Mouse (Mus musculus) liver, postnatal 0 days (tissue): ENCODE results near the gene Gosr2. TPM values are rescaled to one million over a fixed set of nuclear protein-coding genes. Genes with fewer than 3 reads are reported as not detected.
A peak's percentile ranks its signal among the peaks of the same experiment; 100 is the strongest.

Source experiments
- ATAC-seq: fragments of 200-750 bp; cut with Nextera tagmentation; 2 replicates; pipeline ENCODE4 v1.8.0; 2017; ENCODE audit warnings: mild to moderate bottlenecking, moderate library complexity
- DNase-seq: peaks from one replicate; pipeline ENCODE4 v3.0.0-alpha.2; 2016
- H3K27ac ChIP-seq: fragments of 300-500 bp; sonication (generic); 2 replicates; pipeline ENCODE4 v1.5.1; 2014; ENCODE audit warnings: antibody characterized with exemption, moderate library complexity, mild to moderate bottlenecking, low read depth
- H3K27me3 ChIP-seq: fragments of 300-500 bp; sonication (generic); 2 replicates; pipeline ENCODE4 v1.6.1; 2014; ENCODE audit warnings: low read length, control low read depth, mixed read lengths; ENCODE audit not compliant: insufficient read depth
- H3K36me3 ChIP-seq: fragments of 300-500 bp; sonication (generic); replicated peaks from 2 replicates; pipeline ENCODE4 v1.6.1; 2014; ENCODE audit warnings: mild to moderate bottlenecking, control low read depth, low read length, moderate library complexity, mixed read lengths; ENCODE audit not compliant: insufficient read depth
- H3K4me1 ChIP-seq: fragments of 300-500 bp; sonication (generic); 2 replicates; pipeline ENCODE4 v1.6.1; 2014; ENCODE audit warnings: antibody characterized with exemption, mild to moderate bottlenecking, control low read depth; ENCODE audit not compliant: insufficient read depth
- H3K4me2 ChIP-seq: fragments of 300-500 bp; sonication (generic); 2 replicates; pipeline ENCODE4 v1.6.1; 2014; ENCODE audit warnings: low read depth, mild to moderate bottlenecking, low read length, moderate library complexity, mixed read lengths
- H3K4me3 ChIP-seq: fragments of 300-500 bp; sonication (generic); 2 replicates; pipeline ENCODE4 v1.5.1; 2014; ENCODE audit warnings: low read depth, low read length
- H3K9ac ChIP-seq: fragments of 300-500 bp; sonication (generic); replicated peaks from 2 replicates; pipeline ENCODE4 v1.6.1; 2014; ENCODE audit warnings: mild to moderate bottlenecking, moderate library complexity
- H3K9me3 ChIP-seq: fragments of 300-500 bp; sonication (generic); 2 replicates; pipeline ENCODE4 v1.6.1; 2016; ENCODE audit warnings: mild to moderate bottlenecking, control low read depth, low read length, mixed read lengths
- CTCF ChIP-seq: sonication (generic); IDR thresholded peaks from 2 replicates; pipeline ENCODE4 v1.5.1; 2016; ENCODE audit warnings: antibody characterized with exemption, low read depth
- EP300 ChIP-seq: IDR thresholded peaks from 2 replicates; pipeline ENCODE4 v1.6.1; 2016; ENCODE audit warnings: antibody characterized with exemption, low read depth, mild to moderate bottlenecking
- WGBS: fragments of 180-500 bp; shearing (Covaris S2); extraction: QIAGEN DNeasy Blood & Tissue Kit; methylation state at CpG from one replicate; pipeline ENCODE4 v1.1.7; 2014; ENCODE audit not compliant: insufficient replicate concordance; 5-methylcytosine and 5-hydroxymethylcytosine counted together
- polyA plus RNA-seq: library from polyadenylated mRNA; unstranded; fragments of >200 nt; fragmentation: Nextera tagmentation; extraction: Ambion mirVana; gene quantifications from 2 replicates; pipeline ENCODE4 v1.2.1, GENCODE M21; 2015

The Gosr2 gene
- polyA plus RNA-seq, 1 experiment from 2014 or later = 43.1 TPM

- Histone ChIP-seq H3K27ac (no peak overlapping the region), H3K9ac (no peak overlapping the region), H3K4me2 (no peak overlapping the region), H3K4me1 (no peaks in the 10 kb centered on the region), H3K27me3 (no peaks in the 10 kb centered on the region), H3K4me3 (no peak overlapping the region), H3K9me3 (no peaks in the 10 kb centered on the region), H3K36me3 (no peaks in the 10 kb centered on the region)
- ATAC-seq (no peak), DNase-seq (no peak)
- no peak for TF ChIP-seq EP300
- WGBS = 69% methylated on average over 9 of the region's 9 CpGs
Measured at GRCm38 (mm10) chr11:103731594-103731993, 33.9 kb upstream of the Gosr2 start.

DNA sequence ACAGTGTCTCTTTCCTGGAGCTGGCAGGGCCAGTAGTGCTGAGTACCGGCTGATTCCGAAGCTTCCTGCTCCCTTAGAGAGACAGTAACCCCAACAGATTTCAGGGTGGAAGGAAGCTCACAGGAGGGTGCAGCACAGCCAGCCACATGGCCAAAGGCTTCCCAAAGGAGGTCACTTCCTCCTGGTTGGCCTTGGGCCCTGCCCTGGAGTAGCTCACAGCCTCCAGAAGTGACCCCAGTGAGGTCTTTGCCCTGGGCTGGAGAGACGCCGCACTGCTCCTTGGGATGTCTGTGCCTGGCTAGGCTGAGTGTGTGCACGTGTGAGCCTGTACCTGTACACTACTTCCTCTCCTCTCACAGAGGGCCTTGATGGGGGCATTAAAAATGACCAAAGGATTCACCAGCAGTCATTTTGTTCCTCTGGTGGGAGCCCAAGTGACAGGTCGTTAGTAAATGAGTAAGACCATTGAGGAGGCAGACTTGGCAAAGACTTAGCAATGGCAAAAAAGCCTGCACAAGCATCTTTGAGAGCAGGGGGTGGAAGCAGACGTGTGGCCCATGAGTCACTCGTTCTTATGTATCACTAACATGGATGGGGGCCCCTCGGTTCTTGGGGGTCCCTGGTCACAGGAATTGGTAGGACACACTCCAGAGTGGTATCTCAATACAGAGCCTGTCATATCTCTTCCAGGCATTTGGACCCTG is 31.7 kb upstream of the Gosr2 start:
- no peak for DNase-seq
- TF ChIP-seq EP300 (no peak), CTCF (no peak)
- H3K4me3 ChIP-seq = no peak overlapping the region
- H3K36me3 ChIP-seq = no peaks in the 10 kb centered on the region
- no peaks in the 10 kb centered on the region for H3K9me3 ChIP-seq
- no peak overlapping the region for H3K9ac ChIP-seq
- no peak overlapping the region for H3K27ac ChIP-seq
- no peaks in the 10 kb centered on the region for H3K4me1 ChIP-seq
- no peak overlapping the region for H3K4me2 ChIP-seq
- WGBS = 65% methylated on average over 9 of the region's 9 CpGs
- ATAC-seq = no peak
- H3K27me3 ChIP-seq = no peaks in the 10 kb centered on the region

- H3K4me3 ChIP-seq = no peak overlapping the region
- H3K27ac ChIP-seq = no peak overlapping the region
- H3K36me3 ChIP-seq = no peaks in the 10 kb centered on the region
- no peaks in the 10 kb centered on the region for H3K9me3 ChIP-seq
- no peak overlapping the region for H3K9ac ChIP-seq
- WGBS = 62% methylated on average over 11 of the region's 11 CpGs
- 0 out of 2 replicates have a peak, but pooled peaks cover 3% of the 10 kb centered on the region for H3K27me3 ChIP-seq
- H3K4me1 ChIP-seq = no peaks in the 10 kb centered on the region
- TF ChIP-seq CTCF = no peak
- TF ChIP-seq EP300 = no peak
- no peak for ATAC-seq
- no peak overlapping the region for H3K4me2 ChIP-seq
- no peak for DNase-seq
Measured at GRCm38 (mm10) chr11:103724331-103724771, 26.7 kb upstream of the Gosr2 start.

GRCm38 (mm10) chr11:103722040-103722481 is 24.4 kb upstream of the Gosr2 start:
- no peak overlapping the region for H3K4me3 ChIP-seq
- WGBS = 39% methylated on average over 9 of the region's 9 CpGs
- DNase-seq (no peak), ATAC-seq (no peak)
- H3K27ac ChIP-seq = no peak overlapping the region
- H3K4me2 ChIP-seq = no peak overlapping the region
- TF ChIP-seq CTCF = no peak
- no peak for TF ChIP-seq EP300
- 0 out of 2 replicates have a peak, but pooled peaks cover 3% of the 10 kb centered on the region for H3K27me3 ChIP-seq
- no peaks in the 10 kb centered on the region for H3K9me3 ChIP-seq
- no peaks in the 10 kb centered on the region for H3K4me1 ChIP-seq
- no peak overlapping the region for H3K9ac ChIP-seq
- H3K36me3 ChIP-seq = no peaks in the 10 kb centered on the region

DNA sequence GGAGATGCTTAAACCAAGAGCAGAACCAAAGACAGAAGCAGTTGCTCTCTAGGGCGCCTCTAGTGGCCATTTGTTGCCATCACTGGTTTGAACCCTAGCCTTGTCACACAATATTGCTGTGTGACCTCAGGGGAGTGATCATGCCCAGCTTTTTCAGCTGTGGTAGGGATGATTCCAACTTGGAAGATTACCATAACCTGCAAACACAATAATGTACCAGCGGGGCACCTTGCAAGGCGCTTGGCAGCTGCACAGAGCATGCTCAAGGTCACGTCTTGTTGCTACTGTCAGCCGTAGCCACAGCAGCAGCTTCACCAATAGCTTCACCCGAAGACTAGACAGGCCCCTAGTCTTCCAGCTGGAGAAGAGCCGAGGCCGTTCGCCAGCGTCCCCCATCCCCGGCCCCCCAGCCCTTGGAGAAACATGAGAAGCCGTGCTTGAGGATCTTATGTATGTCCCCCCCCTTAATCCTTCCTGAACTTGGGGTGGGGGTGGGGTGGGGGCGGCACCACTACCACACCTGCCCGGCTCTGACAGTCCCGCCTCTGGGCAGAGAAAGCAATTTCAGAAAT is 23.9 kb upstream of the Gosr2 start:
- Histone ChIP-seq H3K9ac (no peak overlapping the region), H3K27me3 (0 out of 2 replicates have a peak, but pooled peaks cover 3% of the 10 kb centered on the region), H3K27ac (no peak overlapping the region), H3K4me1 (no peaks in the 10 kb centered on the region), H3K4me2 (no peak overlapping the region), H3K36me3 (no peaks in the 10 kb centered on the region), H3K9me3 (no peaks in the 10 kb centered on the region), H3K4me3 (no peak overlapping the region)
- WGBS = 42% methylated on average over 15 of the region's 15 CpGs
- DNase-seq = no peak
- TF ChIP-seq EP300 (no peak), CTCF (peak; percentile 61)
- no peak for ATAC-seq

GRCm38 (mm10) chr11:103719436-103719835 is 21.7 kb upstream of the Gosr2 start:
- DNase-seq (no peak), ATAC-seq (no peak)
- Histone ChIP-seq H3K4me2 (no peak overlapping the region), H3K4me1 (no peaks in the 10 kb centered on the region), H3K36me3 (no peaks in the 10 kb centered on the region), H3K27me3 (0 out of 2 replicates have a peak, but pooled peaks cover 3% of the 10 kb centered on the region), H3K27ac (no peak overlapping the region), H3K4me3 (no peak overlapping the region), H3K9ac (no peak overlapping the region), H3K9me3 (no peaks in the 10 kb centered on the region)
- 72% methylated on average over 5 of the region's 5 CpGs for WGBS
- TF ChIP-seq CTCF (no peak), EP300 (no peak)
